Comparison of ENCODE assay signal across 8 mouse cellular contexts in the genomic region with DNA sequence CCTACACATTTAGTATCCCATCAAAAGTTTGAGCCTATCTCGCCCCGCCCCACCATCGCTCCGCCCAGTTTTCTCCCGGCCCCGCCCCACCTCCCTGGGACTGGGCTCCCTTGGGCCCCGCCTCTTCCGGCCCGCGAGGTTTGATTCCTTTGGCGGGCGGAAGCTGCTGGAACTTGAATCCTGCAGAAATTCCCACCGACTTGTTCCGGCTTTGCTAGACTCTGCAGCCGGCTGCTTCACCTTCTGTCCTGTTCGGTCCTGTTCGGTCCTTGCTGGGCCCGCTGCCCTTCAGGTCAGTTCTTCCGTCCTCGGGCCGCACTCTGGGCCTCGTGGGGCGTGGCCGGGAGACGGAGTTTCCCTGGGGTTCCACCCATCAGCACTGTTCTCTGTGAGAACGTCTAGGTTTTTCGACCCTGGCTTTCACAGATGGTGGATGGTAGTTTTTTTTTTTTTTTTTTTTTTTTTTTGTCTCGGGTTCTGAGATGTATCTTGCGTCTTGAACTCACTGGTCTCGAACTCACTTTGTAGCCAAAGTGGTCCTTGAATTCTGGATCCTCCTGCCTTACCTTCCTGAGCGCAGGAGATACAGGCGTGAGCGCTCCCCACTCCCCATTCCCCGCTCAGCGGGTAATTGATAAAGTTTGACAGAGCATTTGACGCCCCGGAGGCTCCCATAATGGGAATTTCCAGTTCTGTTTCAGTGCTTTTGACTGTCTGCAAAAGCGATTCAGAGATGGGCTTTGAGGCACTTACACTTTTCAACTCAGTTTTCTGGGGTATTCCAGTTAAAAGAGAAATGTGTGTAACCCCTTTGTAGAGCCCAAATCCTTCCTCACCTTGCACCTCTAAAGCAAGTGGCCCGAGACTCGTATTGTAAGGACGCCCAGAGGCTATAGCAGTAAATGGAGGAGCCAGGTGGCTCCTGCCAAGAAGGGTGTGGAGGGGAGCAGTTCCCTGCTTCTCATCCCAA. TPM values are rescaled to one million over a fixed set of nuclear protein-coding genes. Genes with fewer than 3 reads are reported as not detected.
DNase-seq lines count a peak whose midpoint lies in the region; ATAC-seq and TF ChIP-seq lines count a peak whose summit lies in the region.

A gene (plus strand): TSS at position 96 of the 970 bp plus-strand sequence.

- peaks cover 28% of the 10 kb centered on the region for H3K79me2 ChIP-seq in myocyte (ENCODE audit: control insufficient read depth, insufficient read depth)

- peaks cover 12% of the 10 kb centered on the region for H3K4me1 ChIP-seq in intestine, embryonic 15.5 days (replicated peaks)
- peaks cover 8% of the 10 kb centered on the region for H3K4me1 ChIP-seq in liver, embryonic 11.5 days (replicated peaks; ENCODE audit: control insufficient read depth, insufficient read depth, low read length)
- peaks cover 9% of the 10 kb centered on the region for H3K4me1 ChIP-seq in stomach, embryonic 14.5 days (ENCODE audit: control insufficient read depth, insufficient read depth, low read length)

- H3K9ac ChIP-seq in intestine, embryonic 15.5 days = peak within 1 kb of the TSS; percentile 69
- H3K9ac ChIP-seq in liver, embryonic 11.5 days (ENCODE audit: low read depth, low read length) = peak within 1 kb of the TSS; percentile 71
- peak within 1 kb of the TSS; percentile 64 for H3K9ac ChIP-seq in stomach, embryonic 14.5 days (replicated peaks; ENCODE audit: low read depth, low read length)

- no peaks in the 10 kb centered on the region for H3K9me3 ChIP-seq in intestine, embryonic 15.5 days
- no peaks in the 10 kb centered on the region for H3K9me3 ChIP-seq in liver, embryonic 11.5 days (ENCODE audit: control insufficient read depth, low read length)
- no peaks in the 10 kb centered on the region for H3K9me3 ChIP-seq in stomach, embryonic 14.5 days (ENCODE audit: control insufficient read depth, low read depth, low read length)

- H3K36me3 ChIP-seq in intestine, embryonic 15.5 days = no peaks in the 10 kb centered on the region
- no peaks in the 10 kb centered on the region for H3K36me3 ChIP-seq in liver, embryonic 11.5 days (ENCODE audit: control insufficient read depth, insufficient read depth, low read length)
- peaks cover 3% of the 10 kb centered on the region for H3K36me3 ChIP-seq in myocyte (ENCODE audit: control insufficient read depth, insufficient read depth)
- H3K36me3 ChIP-seq in stomach, embryonic 14.5 days (ENCODE audit: control insufficient read depth, insufficient read depth, low read length) = no peaks in the 10 kb centered on the region

- peak within 1 kb of the TSS; percentile 67 for H3K4me3 ChIP-seq in intestine, embryonic 15.5 days (replicated peaks)
- peak within 1 kb of the TSS; percentile 70 for H3K4me3 ChIP-seq in liver, embryonic 11.5 days (ENCODE audit: low read depth, low read length)
- peak within 1 kb of the TSS; percentile 73 for H3K4me3 ChIP-seq in myocyte
- peak within 1 kb of the TSS; percentile 80 for H3K4me3 ChIP-seq in stomach, embryonic 14.5 days (ENCODE audit: low read depth, low read length)

- no peaks in the 10 kb centered on the region for H3K27me3 ChIP-seq in intestine, embryonic 15.5 days (replicated peaks)
- no peaks in the 10 kb centered on the region for H3K27me3 ChIP-seq in liver, embryonic 11.5 days (replicated peaks; ENCODE audit: control insufficient read depth, insufficient read depth, low read length)
- peaks cover 3% of the 10 kb centered on the region for H3K27me3 ChIP-seq in myocyte (ENCODE audit: control insufficient read depth, insufficient read depth, insufficient read length)
- no peaks in the 10 kb centered on the region for H3K27me3 ChIP-seq in stomach, embryonic 14.5 days (ENCODE audit: control insufficient read depth, insufficient read depth, low read length)

- peak; percentile 34 for TF ChIP-seq POLR2A in myocyte (IDR thresholded peaks at IDR 0.05; ENCODE audit: insufficient read length, low read depth)

- WGBS in intestine, embryonic 15.5 days = under 1% methylated on average over 41 of the region's 41 CpGs
- WGBS in liver, embryonic 11.5 days = under 1% methylated on average over 41 of the region's 41 CpGs
- WGBS in stomach, embryonic 14.5 days = under 1% methylated on average over 41 of the region's 41 CpGs

- H3K27ac ChIP-seq in intestine, embryonic 15.5 days = peak within 1 kb of the TSS; percentile 58
- peak within 1 kb of the TSS; percentile 40; the same call in 1 of the 2 replicates for H3K27ac ChIP-seq in liver, embryonic 11.5 days (ENCODE audit: low read depth, low read length)
- peak within 1 kb of the TSS; percentile 62; the same call in 1 of the 2 replicates for H3K27ac ChIP-seq in stomach, embryonic 14.5 days (ENCODE audit: low read length)

- peak; percentile 93 for DNase-seq in A20 (ENCODE audit: low read depth, low spot score)
- DNase-seq in adrenal gland, adult 8-10 months = peak; percentile 53
- DNase-seq in embryo, embryonic 11.5 days (ENCODE audit: low read depth, low spot score) = peak; percentile 81
- DNase-seq in gastrocnemius, postnatal 4 days (ENCODE audit: low spot score in 2 of 2) = peak; percentile 62 to 81
- DNase-seq in liver, embryonic 11.5 days (ENCODE audit: low spot score) = peak; percentile 90

- peak within 1 kb of the TSS; percentile 78 for H3K4me2 ChIP-seq in intestine, embryonic 15.5 days (replicated peaks)
- peak within 1 kb of the TSS; percentile 81 for H3K4me2 ChIP-seq in liver, embryonic 11.5 days
- peak within 1 kb of the TSS; percentile 78 for H3K4me2 ChIP-seq in myocyte (ENCODE audit: low read depth)
- peak within 1 kb of the TSS; percentile 76 for H3K4me2 ChIP-seq in stomach, embryonic 14.5 days (replicated peaks; ENCODE audit: low read depth, low read length)

- ATAC-seq in intestine, embryonic 15.5 days = peak; percentile 98
- peak; percentile 96 for ATAC-seq in liver, embryonic 11.5 days (replicated peaks; ENCODE audit: low FRiP score)
- peak; percentile 90; the same call in 1 of the 2 replicates for ATAC-seq in stomach, embryonic 14.5 days (ENCODE audit: insufficient number of reproducible peaks, insufficient read depth, low FRiP score, low read depth)

- peak within 1 kb of the TSS; percentile 11 for H3ac ChIP-seq in myocyte (ENCODE audit: control insufficient read depth, insufficient read length)

TF ChIP-seq in myocyte, 11 proteins besides CTCF, POLR2A, EP300 and RAD21:
- no peak for TF ChIP-seq MYOG (IDR thresholded peaks at IDR 0.05; ENCODE audit: control insufficient read depth in 1 of 3, insufficient read depth in 1 of 3, insufficient read length in 2 of 3, low read depth in 2 of 3)
- no peak for TF ChIP-seq MAX (IDR thresholded peaks at IDR 0.05; ENCODE audit: low read depth)
- peak; percentile 95 for TF ChIP-seq E2F4 (IDR thresholded peaks at IDR 0.05; ENCODE audit: insufficient read depth)
- TF ChIP-seq USF1 (IDR thresholded peaks at IDR 0.05; ENCODE audit: low read depth) = no peak
- no peak for TF ChIP-seq TCF3 (IDR thresholded peaks at IDR 0.05; ENCODE audit: insufficient read length, low read depth)
- TF ChIP-seq TCF12 (IDR thresholded peaks at IDR 0.05; ENCODE audit: insufficient read depth, poor library complexity, severe bottlenecking) = no peak
- no peak for TF ChIP-seq CEBPB (IDR thresholded peaks at IDR 0.05; ENCODE audit: insufficient read depth, poor library complexity, severe bottlenecking)
- peak; percentile 32 for TF ChIP-seq POLR2AphosphoS2 (IDR thresholded peaks at IDR 0.05; ENCODE audit: insufficient read length, low read depth)
- TF ChIP-seq MYOD1 (IDR thresholded peaks at IDR 0.05; ENCODE audit: control insufficient read depth in 1 of 3, insufficient read length in 2 of 3, low read depth in 2 of 3) = no peak
- peak; percentile 18 for TF ChIP-seq SRF (IDR thresholded peaks at IDR 0.05; ENCODE audit: control insufficient read depth, insufficient read length, low read depth)

RNA-seq across cellular contexts. Expression of the gene that starts here (rescaled TPM):
- total RNA-seq in adrenal gland, adult 8-10 months (2022) = 1 to 10 TPM in 2 of 4 experiments, under 1 TPM in 2; 0.35 to 1.5 (median 0.81) TPM
- 1 to 10 TPM; 7.7 to 8.4 TPM for total RNA-seq in gastrocnemius, postnatal 4 days (2021)
- 37.0 and 42.9 TPM in 2 replicates for polyA plus RNA-seq in intestine, embryonic 15.5 days (2015; fragmentation: Nextera tagmentation; extraction: Ambion mirVana)
- 36.0 and 42.7 TPM in 2 replicates for polyA plus RNA-seq in liver, embryonic 11.5 days (2014; fragmentation: Nextera tagmentation; extraction: Ambion mirVana)
- polyA plus RNA-seq in myocyte (2012; fragmentation: generic; extraction: Trizol) = 8.9 TPM
- polyA plus RNA-seq in stomach, embryonic 14.5 days (2014; fragmentation: Nextera tagmentation; extraction: Ambion mirVana) = 38.8 and 39.8 TPM in 2 replicates

Comparison
In these comparisons a context has a peak if more than half of its experiments do, and no peak if none do; other contexts are left out.
1. Peak in every context shown above with its lines: DNase-seq, ATAC-seq, H3K4me3 ChIP-seq and H3K27ac ChIP-seq.